Mouse (Mus musculus) lung, postnatal 0 days (tissue): ENCODE data around the gene Gm826.

ENCODE experiments used
- CTCF ChIP-seq: IDR thresholded peaks from 2 replicates; pipeline ENCODE4 v1.5.1; 2016; ENCODE audit warnings: antibody characterized with exemption, mild to moderate bottlenecking
- EP300 ChIP-seq: IDR thresholded peaks from 2 replicates; pipeline ENCODE4 v1.6.1; 2016; ENCODE audit warnings: antibody characterized with exemption, mild to moderate bottlenecking, control low read depth

DNA sequence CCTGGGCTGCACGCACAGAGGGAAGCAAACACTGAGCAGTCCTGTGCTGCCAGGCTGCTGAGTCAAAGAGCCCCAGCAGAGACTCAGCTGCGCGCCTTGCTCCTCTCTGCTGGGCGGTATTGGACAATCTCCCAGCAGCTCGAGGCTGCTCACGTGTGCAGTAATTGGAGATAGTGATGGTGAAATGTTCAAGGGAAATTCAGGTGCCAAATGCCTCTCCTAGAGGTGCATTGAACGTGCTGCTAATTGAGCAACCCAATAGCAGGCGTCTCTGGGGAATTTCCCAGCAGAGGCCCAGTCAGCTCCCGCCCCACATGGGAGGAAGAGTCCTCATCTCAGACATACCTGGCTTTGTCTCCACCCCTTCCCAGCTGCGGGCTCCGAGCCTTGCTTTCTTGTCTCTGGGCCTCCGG lies 20.4 kb downstream of the Gm826 start:
- TF ChIP-seq CTCF, result no peak
- TF ChIP-seq EP300, result no peak
